Mouse (Mus musculus): ENCODE measurements around the gene Esp3.
"Not testable (repeated sequence)": the region's sequence is repeated elsewhere in the genome, so short reads cannot be mapped to it uniquely, and the experiment has no call there.

GRCm38 (mm10) chr17:40662118-40662679 lies 30.3 kb downstream of the Esp3 start:
- not testable (repeated sequence) for TF ChIP-seq CTCF (IDR thresholded peaks at IDR 0.05; ENCODE audit: low read depth, low read length); POLR2A (IDR thresholded peaks at IDR 0.05; ENCODE audit: borderline replicate concordance, low read depth, low read length)

Data from bone marrow macrophage, adult 2 months (primary cell).